Mouse (Mus musculus) liver, postnatal 0 days (tissue): ENCODE data around the gene Kpna1. TPM values are rescaled to one million over a fixed set of nuclear protein-coding genes. Genes with fewer than 3 reads are reported as not detected.
"Not testable (repeated sequence)": the region's sequence is repeated elsewhere in the genome, so short reads cannot be mapped to it uniquely, and the experiment has no call there.

Source experiments
- ATAC-seq: fragments of 200-750 bp; cut with Nextera tagmentation; 2 replicates; pipeline ENCODE4 v1.8.0; 2017; ENCODE audit warnings: mild to moderate bottlenecking, moderate library complexity
- DNase-seq: peaks from one replicate; pipeline ENCODE4 v3.0.0-alpha.2; 2016
- H3K27ac ChIP-seq: fragments of 300-500 bp; sonication (generic); 2 replicates; pipeline ENCODE4 v1.5.1; 2014; ENCODE audit warnings: antibody characterized with exemption, moderate library complexity, mild to moderate bottlenecking, low read depth
- H3K27me3 ChIP-seq: fragments of 300-500 bp; sonication (generic); 2 replicates; pipeline ENCODE4 v1.6.1; 2014; ENCODE audit warnings: low read length, control low read depth, mixed read lengths; ENCODE audit not compliant: insufficient read depth
- H3K36me3 ChIP-seq: fragments of 300-500 bp; sonication (generic); replicated peaks from 2 replicates; pipeline ENCODE4 v1.6.1; 2014; ENCODE audit warnings: mild to moderate bottlenecking, control low read depth, low read length, moderate library complexity, mixed read lengths; ENCODE audit not compliant: insufficient read depth
- H3K4me1 ChIP-seq: fragments of 300-500 bp; sonication (generic); 2 replicates; pipeline ENCODE4 v1.6.1; 2014; ENCODE audit warnings: antibody characterized with exemption, mild to moderate bottlenecking, control low read depth; ENCODE audit not compliant: insufficient read depth
- H3K4me2 ChIP-seq: fragments of 300-500 bp; sonication (generic); 2 replicates; pipeline ENCODE4 v1.6.1; 2014; ENCODE audit warnings: low read depth, mild to moderate bottlenecking, low read length, moderate library complexity, mixed read lengths
- H3K4me3 ChIP-seq: fragments of 300-500 bp; sonication (generic); 2 replicates; pipeline ENCODE4 v1.5.1; 2014; ENCODE audit warnings: low read depth, low read length
- H3K9ac ChIP-seq: fragments of 300-500 bp; sonication (generic); replicated peaks from 2 replicates; pipeline ENCODE4 v1.6.1; 2014; ENCODE audit warnings: mild to moderate bottlenecking, moderate library complexity
- H3K9me3 ChIP-seq: fragments of 300-500 bp; sonication (generic); 2 replicates; pipeline ENCODE4 v1.6.1; 2016; ENCODE audit warnings: mild to moderate bottlenecking, control low read depth, low read length, mixed read lengths
- CTCF ChIP-seq: sonication (generic); IDR thresholded peaks from 2 replicates; pipeline ENCODE4 v1.5.1; 2016; ENCODE audit warnings: antibody characterized with exemption, low read depth
- EP300 ChIP-seq: IDR thresholded peaks from 2 replicates; pipeline ENCODE4 v1.6.1; 2016; ENCODE audit warnings: antibody characterized with exemption, low read depth, mild to moderate bottlenecking
- WGBS: fragments of 180-500 bp; shearing (Covaris S2); extraction: QIAGEN DNeasy Blood & Tissue Kit; methylation state at CpG from one replicate; pipeline ENCODE4 v1.1.7; 2014; ENCODE audit not compliant: insufficient replicate concordance; 5-methylcytosine and 5-hydroxymethylcytosine counted together
- polyA plus RNA-seq: library from polyadenylated mRNA; unstranded; fragments of >200 nt; fragmentation: Nextera tagmentation; extraction: Ambion mirVana; gene quantifications from 2 replicates; pipeline ENCODE4 v1.2.1, GENCODE M21; 2015

The Kpna1 gene
- polyA plus RNA-seq, 1 experiment from 2014 or later, result 17.6 TPM

DNA sequence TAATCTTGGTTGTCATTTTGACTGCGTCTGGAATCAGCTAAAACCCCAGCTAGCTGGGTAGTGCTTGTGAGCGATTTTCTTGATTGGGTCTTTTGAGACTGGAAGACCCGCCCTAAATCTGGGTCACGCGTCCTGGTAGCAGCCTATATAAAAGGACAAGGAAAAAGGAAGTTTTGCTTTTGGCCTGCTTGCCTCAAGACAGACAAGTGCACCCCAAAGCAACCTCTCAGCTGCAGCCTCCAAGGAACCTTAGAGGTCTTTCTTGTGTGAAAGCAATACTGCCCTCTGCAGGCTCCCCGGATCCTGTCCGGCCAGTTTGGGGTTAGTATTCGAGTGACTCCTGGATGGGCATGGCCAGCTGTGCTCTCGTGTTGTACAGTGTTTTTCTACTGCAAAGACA is 38.9 kb upstream of the Kpna1 start:
- Histone ChIP-seq H3K36me3 (peaks cover 47% of the 10 kb centered on the region), H3K27ac (peak overlapping the region; percentile 97), H3K9me3 (no peaks in the 10 kb centered on the region), H3K9ac (peak overlapping the region; percentile 97), H3K4me3 (peak overlapping the region; percentile 100), H3K4me2 (peak overlapping the region; percentile 91), H3K27me3 (no peaks in the 10 kb centered on the region), H3K4me1 (peaks cover 16% of the 10 kb centered on the region)
- peak; percentile 90 for DNase-seq
- no peak for TF ChIP-seq EP300
- peak; percentile 88 for TF ChIP-seq CTCF
- 3% methylated on average over 9 of the region's 9 CpGs for WGBS
- peak; percentile 70 for ATAC-seq

DNA sequence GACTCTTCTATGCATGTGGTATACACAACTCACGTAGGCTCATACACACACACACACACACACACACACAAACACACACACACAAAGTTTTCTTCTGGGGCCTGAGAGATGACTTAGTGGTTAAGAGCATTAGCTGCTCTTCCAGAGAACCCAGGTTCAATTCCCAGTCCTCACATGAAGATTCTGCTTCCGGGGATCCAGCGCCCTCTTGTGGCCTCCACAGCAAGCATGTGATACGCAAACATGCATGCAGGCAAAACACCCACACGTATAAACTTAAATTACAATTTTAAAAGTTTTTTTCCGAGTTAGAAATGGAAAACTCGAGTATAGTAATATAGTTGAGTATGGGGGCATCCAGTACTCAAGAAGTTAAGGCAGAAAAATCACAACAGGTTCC is 37.2 kb upstream of the Kpna1 start:
- ATAC-seq (no peak), DNase-seq (peak; percentile 67)
- Histone ChIP-seq H3K4me3 (no peak overlapping the region), H3K27ac (no peak overlapping the region), H3K4me1 (peaks cover 16% of the 10 kb centered on the region), H3K9me3 (no peaks in the 10 kb centered on the region), H3K9ac (no peak overlapping the region), H3K4me2 (no peak overlapping the region), H3K36me3 (peaks cover 46% of the 10 kb centered on the region), H3K27me3 (no peaks in the 10 kb centered on the region)
- TF ChIP-seq EP300 (no peak), CTCF (peak; percentile 70)
- 81% methylated on average over 7 of the region's 7 CpGs for WGBS

DNA sequence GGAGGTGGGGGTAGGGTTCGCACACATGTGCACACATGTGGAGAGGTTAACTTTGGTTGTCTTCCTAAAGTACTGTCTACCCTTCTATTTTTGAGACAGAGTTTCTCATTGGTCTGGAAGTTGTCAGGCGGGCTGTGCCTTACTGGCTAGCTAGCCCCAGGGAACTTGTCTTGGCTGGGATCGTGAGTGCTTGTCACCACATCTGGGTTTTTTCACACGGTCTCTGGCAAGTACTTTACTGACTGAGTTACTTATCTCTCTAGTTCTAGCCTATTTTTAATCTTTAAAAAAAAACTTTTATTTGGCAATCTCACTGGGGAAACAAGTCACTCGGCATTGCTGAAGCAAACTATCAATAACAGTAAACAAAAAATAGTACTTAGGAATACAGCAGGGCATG is 29.3 kb upstream of the Kpna1 start:
- Histone ChIP-seq H3K36me3 (peaks cover 70% of the 10 kb centered on the region), H3K27me3 (no peaks in the 10 kb centered on the region), H3K9ac (no peak overlapping the region), H3K4me3 (no peak overlapping the region), H3K4me2 (no peak overlapping the region), H3K4me1 (peaks cover 4% of the 10 kb centered on the region), H3K9me3 (no peaks in the 10 kb centered on the region), H3K27ac (no peak overlapping the region)
- ATAC-seq, result no peak
- WGBS, result 79% methylated on average over 5 of the region's 5 CpGs
- no peak for DNase-seq
- no peak for TF ChIP-seq EP300
- no peak for TF ChIP-seq CTCF

DNA sequence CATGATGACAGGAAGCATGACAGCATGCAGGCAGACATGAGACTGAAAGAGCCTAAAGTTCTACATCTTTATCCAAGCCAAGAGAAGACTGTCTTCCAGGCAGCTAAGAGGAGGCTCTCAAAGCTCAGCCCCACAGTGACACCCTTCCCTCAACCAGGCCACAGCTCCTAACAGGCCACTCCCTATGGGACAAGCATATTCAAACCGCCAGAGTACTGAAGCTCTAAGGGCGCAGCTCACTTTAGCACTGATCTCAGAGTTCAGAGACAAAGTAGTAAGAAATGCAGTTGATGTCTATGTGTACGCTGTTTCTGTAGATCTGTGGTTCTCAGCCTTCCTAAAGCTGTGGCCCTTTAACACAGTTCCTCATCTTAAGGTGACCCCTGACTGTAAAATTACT is 27.3 kb upstream of the Kpna1 start:
- H3K27me3 ChIP-seq, result no peaks in the 10 kb centered on the region
- no peak for TF ChIP-seq CTCF
- TF ChIP-seq EP300, result no peak
- peaks cover 4% of the 10 kb centered on the region for H3K4me1 ChIP-seq
- H3K4me2 ChIP-seq, result no peak overlapping the region
- ATAC-seq, result no peak
- H3K9me3 ChIP-seq, result no peaks in the 10 kb centered on the region
- H3K9ac ChIP-seq, result no peak overlapping the region
- DNase-seq, result no peak
- peaks cover 77% of the 10 kb centered on the region for H3K36me3 ChIP-seq
- no peak overlapping the region for H3K27ac ChIP-seq
- no peak overlapping the region for H3K4me3 ChIP-seq
- WGBS, result 90% methylated on average over 3 of the region's 3 CpGs

DNA sequence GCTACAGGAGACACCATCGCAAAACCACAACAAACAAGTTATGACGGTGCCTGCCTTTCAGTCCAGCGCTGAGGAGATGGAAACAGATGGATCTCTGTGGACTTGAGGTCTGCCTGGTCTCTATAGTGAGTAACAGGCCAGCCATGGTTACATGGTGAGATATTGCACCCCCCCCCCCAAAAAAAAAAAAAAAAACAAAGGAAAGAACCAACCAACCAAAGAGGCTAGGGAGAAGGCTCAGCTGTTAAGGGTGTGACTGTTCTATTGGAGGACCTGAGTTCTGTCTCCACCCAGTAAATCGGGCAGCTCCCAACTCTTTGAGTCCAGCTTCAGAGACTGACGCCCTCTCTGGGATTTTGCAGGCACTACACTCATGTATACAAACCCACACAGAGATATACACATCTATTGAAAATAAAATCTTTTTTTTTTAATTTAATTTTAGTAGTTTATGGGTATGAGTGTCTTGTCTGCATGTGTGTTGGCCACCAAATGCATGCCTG is 25.9 kb upstream of the Kpna1 start:
- 80% methylated on average over 5 of the region's 5 CpGs for WGBS
- no peaks in the 10 kb centered on the region for H3K9me3 ChIP-seq
- H3K4me2 ChIP-seq, result no peak overlapping the region
- no peaks in the 10 kb centered on the region for H3K27me3 ChIP-seq
- ATAC-seq (no peak), DNase-seq (no peak)
- no peak for TF ChIP-seq EP300
- no peak for TF ChIP-seq CTCF
- H3K4me1 ChIP-seq, result peaks cover 4% of the 10 kb centered on the region
- H3K9ac ChIP-seq, result no peak overlapping the region
- H3K27ac ChIP-seq, result no peak overlapping the region
- peaks cover 77% of the 10 kb centered on the region for H3K36me3 ChIP-seq
- no peak overlapping the region for H3K4me3 ChIP-seq

DNA sequence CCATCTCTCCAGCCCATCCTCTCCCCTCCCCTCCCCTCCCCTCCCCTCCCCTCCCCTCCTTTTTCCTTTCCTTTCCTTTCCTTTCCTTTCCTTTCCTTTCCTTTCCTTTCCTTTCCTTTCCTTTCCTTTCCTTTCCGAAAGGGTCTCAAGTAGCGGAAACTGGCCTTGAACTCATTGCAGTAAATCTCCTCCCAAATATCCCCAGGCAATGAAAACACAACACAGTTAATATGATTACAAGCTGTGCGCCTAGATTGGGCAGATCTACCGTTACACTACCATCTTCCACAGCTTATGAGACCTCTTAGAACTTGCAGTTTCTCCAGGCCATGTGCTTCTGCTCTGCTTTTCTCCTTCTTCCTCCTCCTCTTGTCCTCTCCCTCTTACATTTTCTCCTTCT is 12.6 kb upstream of the Kpna1 start:
- not testable (repeated sequence) for H3K9me3 ChIP-seq, H3K4me3 ChIP-seq, ATAC-seq, DNase-seq, H3K9ac ChIP-seq, H3K27me3 ChIP-seq, H3K4me2 ChIP-seq, H3K4me1 ChIP-seq, H3K27ac ChIP-seq
- 88% methylated on average over 3 of the region's 4 CpGs for WGBS
- peaks cover 61% of the 10 kb centered on the region for H3K36me3 ChIP-seq
